Mouse (Mus musculus) frontal cortex, adult 2 months (tissue): ENCODE measurements around the gene Tmem218. TPM values are rescaled to one million over a fixed set of nuclear protein-coding genes. Genes with fewer than 3 reads are reported as not detected.
A peak's percentile ranks its signal among the peaks of the same experiment; 100 is the strongest.

Experiments used
- DNase-seq, 2 experiments: peaks; one replicate each; pipeline ENCODE4 v3.0.0; 2022; ENCODE audit warnings: low spot score in 1 of 2; ENCODE audit errors: extremely low spot score in 1 of 2
- polyA plus RNA-seq: library from polyadenylated mRNA; depleted of rRNA; stranded (reverse); fragments of >200 nt; gene quantifications from 2 replicates; pipeline ENCODE4 v1.2.3, GENCODE M21; 2012; rRNA removed

Tmem218 gene
- 9.0 TPM in 2 replicates for polyA plus RNA-seq

DNA sequence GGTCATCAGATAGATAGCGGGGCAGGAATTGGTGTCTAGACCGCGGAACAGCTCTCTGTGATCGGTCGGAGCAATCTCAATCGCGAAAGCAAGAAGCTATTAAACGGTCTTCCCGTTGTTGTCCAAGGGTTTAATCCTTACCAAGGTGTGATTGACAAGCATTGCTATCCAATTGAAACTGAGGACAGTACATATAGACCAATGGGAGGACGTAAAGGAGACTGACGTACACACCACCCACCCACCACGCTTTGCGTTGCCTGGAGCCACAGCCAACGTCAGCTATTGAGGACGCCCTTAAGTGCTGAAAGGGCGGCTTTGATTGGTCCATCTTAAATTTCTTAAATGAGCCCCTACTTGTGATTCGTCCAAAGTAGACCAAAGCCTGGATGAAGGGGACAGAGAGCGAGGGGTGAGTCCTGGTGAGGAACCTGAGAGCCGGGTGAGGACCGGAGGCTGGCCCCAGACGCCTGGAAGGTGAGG, at the start of gene Tmem218:
Gene Tmem218 (plus strand): TSS at position 295 of the 483 bp plus-strand sequence.
- peak; percentile 98 to 99 for DNase-seq

DNA sequence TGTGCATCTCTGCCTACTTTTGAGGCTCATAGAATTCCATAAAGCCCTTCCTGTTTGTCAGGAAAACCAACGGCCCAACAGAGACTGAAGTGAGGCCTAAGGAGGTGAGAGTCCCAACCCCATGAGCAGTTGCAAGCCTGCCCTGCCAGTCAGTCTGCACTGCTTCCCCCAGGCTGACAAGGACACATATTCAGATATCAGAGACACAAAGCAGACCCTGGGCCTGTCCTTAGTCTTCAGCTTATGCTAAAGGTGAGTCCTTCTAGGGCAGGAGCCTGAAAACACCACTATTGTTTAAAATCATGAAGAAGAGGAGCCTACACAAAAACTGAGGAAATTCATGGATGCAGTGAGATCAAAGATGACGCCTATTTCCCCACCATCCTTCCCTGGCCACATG, 47.3 kb upstream of the Tmem218 start:
- DNase-seq = no peak

- DNase-seq = peak in 1 of 2 experiments; percentile 28
Observed at GRCm38 (mm10) chr9:37166899-37167298, 41.1 kb upstream of the Tmem218 start.

DNA sequence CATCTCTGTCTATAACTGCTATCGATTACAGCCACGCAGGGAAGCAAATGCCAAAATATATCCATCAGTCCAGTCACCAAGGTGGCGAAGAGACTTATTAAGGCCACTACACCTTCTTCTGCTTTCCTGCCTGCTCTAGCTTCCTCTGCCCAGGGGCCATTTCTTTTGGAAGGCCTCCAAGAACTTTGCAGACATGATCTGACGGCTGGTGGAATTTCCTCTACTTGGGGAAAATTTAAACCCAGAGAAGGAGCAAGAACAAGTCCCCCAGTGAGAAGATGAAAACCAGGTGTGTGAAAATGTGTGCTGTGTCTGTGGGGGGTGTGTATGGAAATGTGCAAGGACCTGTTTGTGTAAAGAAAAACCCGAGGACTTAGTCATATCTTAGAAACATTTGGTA, 34.6 kb upstream of the Tmem218 start:
- no peak for DNase-seq

- DNase-seq = peak in 1 of 2 experiments; percentile 16
Observed at GRCm38 (mm10) chr9:37176002-37176401, 32.0 kb upstream of the Tmem218 start.

- DNase-seq = peak; percentile 55 to 84
Observed at GRCm38 (mm10) chr9:37177107-37177506, 30.9 kb upstream of the Tmem218 start.

- DNase-seq = no peak
Observed at GRCm38 (mm10) chr9:37177551-37177950, 30.5 kb upstream of the Tmem218 start.

DNA sequence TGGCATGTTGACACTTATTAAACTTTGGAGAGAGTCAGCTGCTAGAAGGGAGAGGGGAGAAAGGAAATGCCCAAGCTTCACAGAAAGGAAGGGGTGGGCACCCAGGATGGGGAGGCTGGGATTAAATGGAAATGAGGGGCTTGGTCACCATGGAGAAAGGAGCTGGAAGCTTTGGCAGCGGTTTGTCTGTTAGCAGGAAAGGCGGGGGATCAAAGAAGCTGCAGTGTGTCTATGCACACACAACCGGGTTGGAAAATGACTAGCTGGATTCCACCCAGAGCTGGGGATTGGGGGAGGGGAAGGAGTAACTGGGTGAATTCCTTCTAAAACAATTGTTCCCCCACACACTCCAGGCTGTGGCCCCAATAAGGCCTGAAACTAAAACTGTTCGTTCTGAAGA, 29.1 kb upstream of the Tmem218 start:
- peak; percentile 19 to 55 for DNase-seq

DNA sequence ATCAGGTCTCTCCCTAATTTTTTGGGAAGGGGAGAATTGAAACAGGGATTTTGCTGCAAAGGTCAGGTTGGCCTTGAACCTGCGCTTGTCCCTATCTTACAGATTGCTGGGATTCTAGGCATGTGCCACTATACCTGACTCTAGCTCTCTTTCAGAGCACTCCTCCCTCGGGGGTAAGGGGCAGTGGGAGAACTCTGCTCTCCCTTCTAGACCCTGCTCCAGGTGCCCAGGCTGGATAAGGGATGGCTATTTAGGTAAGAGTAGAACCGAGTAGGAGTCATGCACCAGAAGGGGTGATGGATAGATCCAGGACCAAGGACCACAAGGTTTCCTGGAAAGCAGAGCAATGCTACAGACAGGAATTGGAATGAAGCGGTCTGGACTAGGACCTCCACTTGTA, 28.4 kb upstream of the Tmem218 start:
- DNase-seq = no peak

GRCm38 (mm10) chr9:37181596-37181995, 26.4 kb upstream of the Tmem218 start:
- no peak for DNase-seq

- DNase-seq = no peak
Observed at GRCm38 (mm10) chr9:37183176-37183575, 24.8 kb upstream of the Tmem218 start.

GRCm38 (mm10) chr9:37187407-37187806, 20.6 kb upstream of the Tmem218 start:
- peak in 1 of 2 experiments; percentile 56 for DNase-seq

DNA sequence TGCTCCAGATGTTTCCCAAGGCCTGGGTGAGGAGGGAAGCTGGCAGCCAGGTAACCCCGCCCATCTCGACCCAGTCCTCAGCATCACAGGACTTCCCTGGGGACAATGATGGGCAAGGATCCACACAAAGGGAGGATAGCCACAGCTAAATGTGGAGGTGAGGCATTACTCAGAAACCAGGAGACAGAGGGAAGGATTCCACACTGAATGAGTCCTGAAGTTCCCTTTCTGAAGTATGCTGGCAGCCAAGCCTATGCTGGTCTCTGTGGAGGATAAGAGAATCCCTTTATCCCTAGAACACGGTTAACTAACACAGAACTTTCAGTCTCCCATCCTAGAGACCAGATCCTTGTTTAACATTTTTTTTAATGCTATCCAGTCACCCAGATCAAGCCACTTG, 20.0 kb upstream of the Tmem218 start:
- DNase-seq = no peak

- no peak for DNase-seq
Observed at GRCm38 (mm10) chr9:37197067-37197466, 11.0 kb upstream of the Tmem218 start.

DNA sequence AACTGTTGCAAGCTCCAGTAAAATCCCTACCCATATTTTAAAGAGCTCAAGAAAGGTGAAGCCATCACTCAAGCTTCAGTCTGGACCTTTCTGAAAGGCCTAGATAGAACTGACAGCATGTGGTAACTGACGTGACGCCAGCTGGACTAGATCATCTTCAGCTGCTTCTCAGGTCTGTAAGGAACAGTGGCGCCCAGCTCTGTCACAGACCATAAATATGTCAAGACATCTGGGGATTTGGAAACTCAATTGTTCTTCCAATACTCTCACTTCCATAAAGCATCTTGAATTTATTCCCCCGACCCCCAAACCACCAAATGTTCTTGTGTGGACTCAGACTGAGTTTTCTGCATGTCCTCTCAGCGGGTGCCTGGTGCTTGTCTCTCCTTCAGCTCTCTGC, 7.6 kb upstream of the Tmem218 start:
- no peak for DNase-seq

GRCm38 (mm10) chr9:37203884-37204283, 4.1 kb upstream of the Tmem218 start:
- DNase-seq = no peak

- DNase-seq = peak; percentile 57 to 60
Observed at GRCm38 (mm10) chr9:37213060-37213738, 5.2 kb downstream of the Tmem218 start.

DNA sequence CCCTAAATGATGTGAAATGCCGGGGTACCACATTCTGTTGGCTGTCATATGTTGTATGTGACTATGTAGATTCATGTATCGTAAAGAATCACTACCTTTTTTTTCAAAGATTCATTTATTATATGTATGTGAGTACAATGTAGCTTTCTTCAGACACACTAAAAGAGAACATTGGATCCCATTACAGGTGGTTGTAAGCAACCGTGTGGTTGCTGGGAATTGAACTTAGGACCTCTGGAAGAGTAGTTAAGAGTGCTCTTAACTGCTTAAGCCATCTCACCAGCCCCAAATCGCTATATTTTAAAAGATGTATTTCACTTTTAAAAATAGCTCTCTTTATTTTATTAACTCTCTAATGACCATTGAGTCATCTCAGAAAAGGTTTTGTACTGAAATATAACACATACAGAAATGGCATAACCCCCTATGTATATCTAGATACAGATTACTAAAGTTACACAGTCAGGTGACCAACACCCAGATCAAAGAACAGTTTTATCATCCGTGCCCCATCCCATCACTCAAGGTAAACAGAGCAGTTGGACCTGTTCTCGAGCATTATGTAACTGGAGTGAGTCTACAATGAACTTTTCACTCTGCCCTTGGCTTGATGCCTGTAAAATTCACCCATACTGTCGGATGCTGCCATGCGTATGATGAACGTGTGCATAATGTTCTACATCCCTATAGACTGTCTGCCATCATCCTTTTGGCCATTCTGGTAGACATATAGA, 6.5 kb downstream of the Tmem218 start:
- no peak for DNase-seq

DNA sequence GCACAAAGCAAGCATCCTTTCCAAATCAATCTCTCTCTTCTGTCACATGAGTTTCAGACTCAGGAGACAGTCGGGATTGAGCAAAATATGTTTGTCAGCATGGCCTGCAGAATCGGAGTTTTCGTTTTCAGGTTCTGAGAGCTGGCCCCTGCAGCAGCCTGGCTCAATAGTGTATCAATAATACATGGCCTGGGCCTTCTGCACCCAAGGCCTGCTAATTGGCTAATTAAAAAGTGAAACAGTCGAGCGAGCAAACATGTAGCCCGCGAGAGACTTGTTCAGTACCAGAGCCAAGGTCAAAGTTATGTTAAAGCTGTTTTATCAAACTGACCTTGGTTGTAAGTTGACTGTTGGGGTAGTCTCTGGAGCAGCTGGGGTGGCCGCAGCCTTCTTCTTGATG, 12.7 kb downstream of the Tmem218 start:
- no peak for DNase-seq

GRCm38 (mm10) chr9:37225581-37225980, 17.6 kb downstream of the Tmem218 start:
- no peak for DNase-seq

DNA sequence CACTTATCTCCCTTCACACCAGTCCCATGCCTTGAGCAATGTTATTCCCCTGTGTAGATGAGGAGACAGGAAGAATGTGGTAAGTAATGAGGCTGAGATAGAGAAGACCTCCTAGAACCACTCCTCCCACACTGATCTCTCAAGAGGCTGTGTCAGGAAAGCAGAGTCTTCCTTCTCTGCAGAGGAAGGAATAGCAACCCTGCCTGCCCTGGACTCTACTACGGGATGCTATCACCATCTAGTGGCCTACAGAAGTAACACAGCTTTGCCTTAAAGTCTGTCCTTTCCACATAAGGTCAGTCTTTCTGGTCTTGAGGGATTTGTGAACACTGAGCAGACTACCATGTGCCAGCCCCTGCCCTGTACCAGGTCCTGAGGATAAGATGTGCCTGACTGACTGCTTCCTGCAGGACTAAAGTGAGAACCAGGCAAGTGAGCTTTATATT, 21.9 kb downstream of the Tmem218 start:
- DNase-seq = peak; percentile 59 to 87
